Mouse (Mus musculus) embryo, embryonic 11 days (tissue): ENCODE data around the gene Slc6a21.
A peak's percentile ranks its signal among the peaks of the same experiment; 100 is the strongest.

Experiments
- DNase-seq: peaks from one replicate; pipeline ENCODE4 v3.0.0-alpha.2; 2015

The Slc6a21 gene

DNA sequence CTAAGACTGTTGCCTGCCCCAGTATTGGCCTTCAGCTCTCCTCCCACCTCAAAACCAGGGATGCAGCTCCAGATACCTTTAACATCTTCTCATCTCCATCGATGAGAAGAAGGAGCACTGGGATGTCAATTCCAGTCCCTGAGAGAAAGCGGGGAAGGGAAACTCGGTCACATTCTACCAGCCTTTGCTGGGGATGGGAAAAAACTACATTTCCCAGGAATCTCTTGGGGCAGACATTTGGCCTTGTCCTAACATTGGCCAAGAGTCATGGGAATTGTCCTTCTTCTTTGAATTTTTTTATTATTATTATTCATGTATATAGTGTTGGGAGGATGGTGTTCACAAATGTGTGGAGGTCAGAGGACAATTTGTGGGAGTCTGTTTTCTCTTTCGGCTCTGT, 44.9 kb downstream of the Slc6a21 start:
- DNase-seq: no peak

- DNase-seq: no peak
Measured at GRCm38 (mm10) chr7:45323069-45323468, 45.8 kb downstream of the Slc6a21 start.

- no peak for DNase-seq
Measured at GRCm38 (mm10) chr7:45325800-45326199, 48.5 kb downstream of the Slc6a21 start.

- no peak for DNase-seq
Measured at GRCm38 (mm10) chr7:45328841-45329475, 51.6 kb downstream of the Slc6a21 start.

GRCm38 (mm10) chr7:45331502-45331901, 54.2 kb downstream of the Slc6a21 start:
- DNase-seq: no peak

- DNase-seq: peak; percentile 83
Measured at GRCm38 (mm10) chr7:45332685-45333425, 55.5 kb downstream of the Slc6a21 start.

DNA sequence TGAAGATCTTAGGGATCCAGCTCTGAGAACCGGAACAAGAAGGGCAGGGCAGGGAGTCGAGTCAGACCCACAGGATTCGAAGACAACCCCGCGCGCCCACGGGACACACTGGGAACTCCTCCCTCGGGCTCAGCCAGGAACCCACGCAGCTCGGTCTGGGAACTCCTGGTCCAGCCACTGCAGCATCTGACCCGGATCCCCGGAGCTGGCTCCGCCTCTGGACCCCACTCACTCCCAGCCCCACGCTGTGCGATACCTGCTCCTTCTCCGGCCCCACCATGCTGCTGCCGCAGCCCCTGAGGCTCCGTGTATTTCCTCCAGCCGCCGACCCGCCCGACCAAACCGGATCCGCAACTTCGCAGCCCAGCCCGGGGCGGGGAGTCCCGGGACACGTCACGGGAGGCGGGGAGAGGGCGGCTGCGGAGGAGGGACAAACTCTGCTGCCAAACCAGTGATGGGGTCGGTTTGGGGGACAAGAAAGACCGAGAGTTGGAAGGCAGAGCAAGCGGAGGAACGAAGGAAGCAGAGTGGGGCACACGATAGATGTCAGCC, 56.2 kb downstream of the Slc6a21 start, which contains the start of gene Trpm4:
Gene Trpm4, minus strand, starts transcription at position 350 of the 552 bp plus-strand sequence.
- DNase-seq: peak; percentile 89

- no peak for DNase-seq
Measured at GRCm38 (mm10) chr7:45334605-45335004, 57.3 kb downstream of the Slc6a21 start.

DNA sequence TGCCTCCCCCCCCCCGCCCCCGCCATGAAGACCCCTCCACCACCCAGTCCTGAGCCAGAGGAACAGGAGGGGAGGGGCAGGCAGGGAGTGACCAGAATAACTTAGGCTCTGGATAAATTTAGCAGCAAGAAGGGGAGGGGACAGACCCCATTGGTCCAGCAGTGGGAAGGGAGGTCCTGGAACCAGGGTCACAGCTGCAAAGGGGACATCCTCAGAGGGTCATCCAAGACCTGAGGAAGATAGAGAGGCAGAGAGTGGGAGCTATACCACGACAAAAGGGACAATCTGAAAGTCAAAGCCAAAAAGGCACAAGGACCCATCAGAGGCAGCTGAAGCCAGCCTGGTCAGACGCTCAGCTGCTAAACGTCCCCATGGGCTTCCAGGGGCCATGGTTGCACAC, 57.7 kb downstream of the Slc6a21 start, which contains the start of gene Hrc:
Gene Hrc, plus strand, starts transcription at position 235 of the 400 bp plus-strand sequence.
- no peak for DNase-seq

- no peak for DNase-seq
Measured at GRCm38 (mm10) chr7:45336319-45336718, 59.0 kb downstream of the Slc6a21 start.

DNA sequence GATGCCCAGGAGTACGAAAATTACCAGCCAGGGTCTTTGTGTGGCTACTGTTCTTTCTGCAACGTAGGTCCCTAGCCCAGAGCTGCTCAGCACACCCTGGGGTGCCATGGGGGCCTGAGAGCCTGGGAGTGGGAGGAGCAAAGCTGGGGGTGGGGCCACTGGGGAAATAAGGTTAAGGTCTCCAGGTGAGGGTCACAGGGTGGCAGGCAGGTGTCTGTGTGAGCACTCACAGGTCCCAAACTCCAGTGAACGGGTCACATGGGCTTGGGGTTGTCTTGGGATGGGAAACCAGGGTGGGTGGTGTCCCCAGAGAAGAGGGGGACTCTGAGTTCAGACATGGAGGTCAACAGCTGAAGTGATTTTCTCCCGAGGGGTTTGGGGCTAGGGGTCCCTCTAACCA, 60.2 kb downstream of the Slc6a21 start:
- DNase-seq: no peak

- DNase-seq: peak; percentile 66
Measured at GRCm38 (mm10) chr7:45338161-45338911, 61.0 kb downstream of the Slc6a21 start.
